Mouse (Mus musculus) mouse trophoblast stem cell (cell line): ENCODE results near the gene Ptdss2.

Experiments
- in situ Hi-C, 2 experiments: fragments of 300-500 bp; cut with MseI, MboI; formaldehyde crosslinking; loops; 2 replicates in 1 of 2; 3 replicates in 1 of 2; pipeline ENCODE4 v1.15.1; 2025

The Ptdss2 gene

DNA sequence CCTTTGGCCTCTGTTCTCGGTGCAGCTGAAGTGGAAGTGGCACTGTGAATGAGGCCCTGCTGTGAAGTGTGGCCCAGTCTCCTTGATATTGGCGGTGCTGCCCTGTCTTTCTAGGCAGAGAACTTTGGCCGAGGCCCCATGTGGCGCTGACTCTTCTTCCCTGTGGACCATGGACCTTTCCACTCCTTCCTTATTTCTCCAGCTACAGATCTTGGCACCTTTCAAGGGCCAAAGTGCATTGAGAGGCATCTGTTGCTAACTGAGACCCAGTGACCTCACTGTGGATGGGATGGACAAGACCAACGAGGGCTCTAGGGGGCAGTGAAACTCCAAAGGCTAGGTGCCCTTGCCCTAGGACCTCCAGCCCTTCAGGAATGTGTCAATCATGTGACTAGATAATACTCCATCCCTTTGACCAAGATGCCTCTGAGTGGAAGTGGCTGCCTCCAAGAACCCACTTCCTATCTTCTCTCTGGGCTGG is 1.1 kb upstream of the Ptdss2 start:
- in situ Hi-C loops: no loop called here

DNA sequence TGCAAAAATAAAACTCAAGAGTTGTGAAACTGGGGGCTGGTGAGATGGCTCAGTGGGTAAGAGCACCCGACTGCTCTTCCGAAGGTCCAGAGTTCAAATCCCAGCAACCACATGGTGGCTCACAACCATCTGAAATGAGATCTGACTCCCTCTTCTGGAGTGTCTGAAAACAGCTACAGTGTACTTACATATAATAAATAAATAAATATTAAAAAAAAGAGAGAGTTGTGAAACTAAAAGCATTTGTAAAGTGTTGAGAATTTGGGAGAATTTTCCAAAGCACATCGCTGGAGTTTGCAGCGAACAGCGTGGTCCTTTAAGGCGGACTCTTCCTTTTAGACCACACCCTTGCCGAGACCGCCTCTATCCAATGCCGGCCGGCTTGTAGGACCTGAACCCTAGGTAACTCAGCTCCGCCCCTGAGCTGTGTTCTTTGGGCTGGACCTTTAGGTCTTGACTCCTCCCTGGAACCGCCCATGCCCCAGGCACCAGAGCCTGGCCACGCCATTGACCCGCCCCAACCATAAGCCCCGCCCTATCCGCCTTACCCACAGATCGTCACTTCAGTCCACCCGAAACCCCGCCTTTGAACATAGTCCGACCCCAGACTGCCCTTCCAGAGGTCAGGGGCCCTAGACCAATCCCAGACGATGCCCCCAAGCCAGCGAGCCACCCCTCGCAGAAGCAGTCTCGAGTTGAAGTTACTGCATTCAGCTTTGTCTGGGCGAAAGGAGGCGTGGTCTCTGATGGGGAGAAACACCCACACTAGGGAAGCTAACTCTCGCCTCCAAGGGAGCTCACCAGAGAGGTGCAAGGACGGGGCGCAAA is 721 bp downstream of the Ptdss2 start:
- in situ Hi-C loops: no loop called here

DNA sequence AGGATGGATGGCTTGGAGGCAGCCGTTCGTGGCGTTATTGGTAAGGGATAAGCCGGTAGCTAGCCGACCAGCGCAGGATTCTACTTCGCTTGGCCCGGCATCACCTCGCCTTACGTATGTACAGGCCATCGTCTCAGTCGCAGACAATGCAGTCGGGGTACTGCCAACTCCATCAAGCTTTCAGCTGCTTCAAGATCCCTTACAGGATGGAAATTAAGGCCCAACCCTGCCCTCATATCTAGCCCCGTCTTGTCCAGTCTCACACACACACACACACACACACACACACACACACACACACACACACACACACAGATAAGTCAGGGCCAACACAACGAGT is 1.3 kb downstream of the Ptdss2 start:
- in situ Hi-C loops: no loop called here

DNA sequence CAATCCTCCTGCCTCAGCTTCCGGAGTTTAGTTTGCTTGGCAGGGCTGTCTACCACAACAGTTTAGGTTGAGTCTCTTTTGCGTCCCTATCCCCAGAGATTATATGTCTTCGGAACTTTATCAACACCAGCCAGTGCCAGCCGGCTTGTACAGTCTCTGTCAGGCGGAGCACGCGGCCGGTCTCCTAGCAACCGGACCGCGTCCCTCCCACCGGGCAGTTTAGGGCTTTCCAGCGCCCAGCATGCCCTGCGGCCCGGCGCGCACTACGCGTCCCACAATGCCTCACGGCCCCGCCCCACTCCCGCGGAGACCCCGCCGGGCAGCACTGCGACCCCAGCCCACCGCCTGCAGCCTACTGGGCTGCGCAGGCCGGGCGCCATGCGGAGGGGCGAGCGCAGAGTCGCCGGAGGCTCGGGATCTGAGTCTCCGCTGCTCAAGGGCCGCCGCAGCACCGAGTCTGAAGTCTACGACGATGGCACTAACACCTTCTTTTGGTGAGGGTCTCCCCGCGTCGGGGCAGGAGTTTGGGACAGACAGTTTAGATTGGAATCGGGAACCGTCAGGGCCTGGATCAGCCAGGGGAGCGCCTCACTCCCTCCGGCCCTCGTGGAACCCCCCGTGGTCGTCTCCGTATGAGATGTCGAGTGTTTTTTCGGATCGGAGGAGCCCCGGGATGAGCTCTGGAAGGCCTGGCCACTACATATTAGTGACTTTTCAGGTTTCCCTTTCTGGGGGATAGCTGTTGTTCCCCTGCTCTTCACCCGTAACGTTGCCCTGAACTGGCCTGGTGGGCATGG is 9.0 kb downstream of the Ptdss2 start:
- in situ Hi-C loops: no loop called here

DNA sequence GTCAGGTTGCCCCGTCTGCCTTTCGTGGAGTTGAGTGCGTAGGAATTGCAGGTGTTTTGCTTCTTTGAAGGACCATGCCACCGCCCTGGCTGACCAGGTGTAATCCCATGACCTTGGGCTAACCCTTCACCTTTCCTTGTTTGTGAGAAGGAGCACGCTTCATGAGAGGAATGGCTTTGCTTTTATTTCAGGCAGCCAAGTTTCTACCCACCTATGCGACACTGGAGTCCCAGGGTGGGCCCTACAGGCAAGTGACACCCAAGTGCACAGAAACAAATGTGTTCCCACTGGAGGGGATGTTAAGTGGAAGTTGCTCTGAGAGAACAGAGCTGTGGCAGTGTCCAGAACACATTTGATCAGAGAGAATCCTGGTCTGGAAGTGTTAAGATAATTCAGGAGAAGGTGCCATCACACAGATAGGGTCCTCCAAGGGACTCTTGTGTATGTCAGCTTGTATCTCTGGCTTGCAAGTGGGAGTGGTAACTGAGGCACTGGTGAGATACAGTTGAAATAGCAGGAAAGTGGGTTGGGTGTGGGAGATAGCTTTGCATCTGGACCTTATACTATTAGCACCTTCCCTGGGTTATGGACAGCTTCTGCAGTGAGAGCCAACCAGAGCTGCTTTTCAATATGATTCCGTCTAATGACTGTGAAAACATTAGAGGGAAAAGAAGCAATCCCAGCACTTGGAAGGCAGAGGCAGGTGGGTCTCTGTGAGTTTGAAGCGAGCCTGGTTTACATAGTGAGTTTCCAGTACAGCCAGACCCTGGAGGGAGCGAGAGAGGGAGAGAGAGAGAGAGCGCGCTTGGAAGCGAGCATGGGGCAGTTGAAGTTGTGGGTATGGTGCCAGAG is 9.9 kb downstream of the Ptdss2 start:
- in situ Hi-C loops: no loop called here

DNA sequence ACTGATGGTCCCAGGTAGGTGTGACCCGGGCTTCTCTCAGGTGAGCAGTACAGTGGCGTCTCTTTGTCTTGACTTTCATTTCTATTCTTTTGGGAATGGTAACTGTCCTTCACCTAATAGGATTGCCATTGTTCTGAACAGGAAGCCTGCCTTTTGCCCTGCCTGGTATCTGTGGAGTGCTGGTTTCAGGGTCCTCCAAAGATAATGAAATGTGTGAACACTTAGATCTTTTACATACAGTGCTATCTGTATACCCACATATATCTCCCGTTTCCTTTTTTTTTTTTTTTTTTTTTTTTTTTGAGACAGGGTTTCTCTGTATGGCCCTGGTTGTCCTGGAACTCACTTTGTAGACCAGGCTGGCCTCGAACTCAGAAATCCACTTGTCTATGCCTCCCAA is 19.1 kb downstream of the Ptdss2 start:
- in situ Hi-C loops: no loop called here

DNA sequence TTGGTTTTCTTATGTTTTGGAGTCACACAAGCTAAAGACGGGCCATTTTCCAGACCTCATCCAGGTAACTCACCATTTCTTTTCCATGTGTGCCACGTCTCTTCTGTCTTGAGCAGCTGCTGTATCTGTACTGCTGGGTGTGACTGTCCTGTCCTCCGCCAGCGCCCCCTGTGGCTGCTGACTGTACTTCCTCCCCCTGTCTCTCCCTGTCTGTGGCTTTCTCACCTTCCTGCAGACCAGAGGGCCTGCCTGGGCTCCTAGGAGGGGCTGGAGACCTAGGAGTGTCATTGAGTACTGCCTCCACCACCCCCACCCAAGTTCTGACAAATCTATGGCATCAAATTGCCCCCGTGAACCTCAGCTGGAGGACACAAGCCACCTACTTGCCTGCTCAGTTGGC is 20.9 kb downstream of the Ptdss2 start:
- in situ Hi-C loops: no loop called here

DNA sequence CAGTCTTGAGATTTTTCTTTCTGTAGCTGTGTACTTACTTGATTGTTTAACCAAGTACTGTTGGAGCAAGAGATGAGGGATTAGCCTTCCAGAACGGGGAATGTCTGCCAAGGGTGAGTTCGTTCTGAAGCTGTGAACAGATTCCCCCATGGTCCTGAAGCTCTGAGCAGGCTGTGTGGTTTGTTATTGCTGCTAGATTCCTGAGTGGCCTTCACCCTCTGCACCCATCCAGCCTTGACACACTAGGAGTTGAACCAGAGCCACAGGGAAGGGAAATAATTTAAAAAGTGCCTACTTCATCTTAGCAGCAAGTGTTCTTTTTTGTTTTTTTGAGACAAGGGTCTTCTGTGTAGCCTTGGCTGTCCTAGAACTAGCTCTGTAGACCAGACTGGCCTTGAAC is 21.7 kb downstream of the Ptdss2 start:
- in situ Hi-C loops: no loop called here

DNA sequence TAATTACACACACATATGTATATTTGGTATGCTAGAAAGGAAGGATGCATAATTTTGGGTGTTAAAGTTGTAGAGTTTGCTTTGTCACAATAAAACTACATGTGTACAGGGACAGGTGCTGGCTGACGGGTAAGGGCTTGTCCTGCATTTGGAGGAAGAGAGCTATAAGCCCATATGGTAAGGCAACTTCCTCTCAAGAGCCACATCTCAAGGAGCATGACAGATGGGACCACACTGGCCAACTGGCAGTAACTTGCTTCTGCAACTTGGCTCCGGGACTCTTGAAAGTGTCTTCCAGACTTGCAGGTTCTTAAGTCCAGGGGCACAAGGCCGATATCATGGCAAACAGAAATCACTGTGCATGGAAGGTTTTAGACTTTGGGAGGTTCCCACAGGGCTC is 22.5 kb downstream of the Ptdss2 start:
- in situ Hi-C loops: no loop called here

DNA sequence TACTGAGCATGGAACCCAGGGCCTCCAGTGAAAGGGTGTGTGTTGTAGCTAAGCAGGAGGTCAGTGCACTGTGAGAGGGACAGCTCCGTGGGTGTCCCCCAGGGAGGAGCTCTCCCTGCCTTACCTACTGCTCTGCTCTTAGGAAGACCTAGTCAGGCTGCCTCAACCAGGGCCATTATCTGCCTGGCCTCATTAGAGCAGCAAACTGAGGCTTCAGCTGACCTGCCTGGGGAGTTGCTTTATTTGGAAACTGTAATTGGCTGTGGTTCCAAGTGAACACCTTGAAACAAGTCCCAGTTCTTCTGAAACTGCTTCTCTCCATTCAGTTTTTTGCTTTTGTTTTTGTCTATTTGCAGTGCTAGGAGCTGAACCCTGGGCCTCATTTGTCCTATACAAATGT is 23.2 kb downstream of the Ptdss2 start:
- in situ Hi-C loops: no loop called here

DNA sequence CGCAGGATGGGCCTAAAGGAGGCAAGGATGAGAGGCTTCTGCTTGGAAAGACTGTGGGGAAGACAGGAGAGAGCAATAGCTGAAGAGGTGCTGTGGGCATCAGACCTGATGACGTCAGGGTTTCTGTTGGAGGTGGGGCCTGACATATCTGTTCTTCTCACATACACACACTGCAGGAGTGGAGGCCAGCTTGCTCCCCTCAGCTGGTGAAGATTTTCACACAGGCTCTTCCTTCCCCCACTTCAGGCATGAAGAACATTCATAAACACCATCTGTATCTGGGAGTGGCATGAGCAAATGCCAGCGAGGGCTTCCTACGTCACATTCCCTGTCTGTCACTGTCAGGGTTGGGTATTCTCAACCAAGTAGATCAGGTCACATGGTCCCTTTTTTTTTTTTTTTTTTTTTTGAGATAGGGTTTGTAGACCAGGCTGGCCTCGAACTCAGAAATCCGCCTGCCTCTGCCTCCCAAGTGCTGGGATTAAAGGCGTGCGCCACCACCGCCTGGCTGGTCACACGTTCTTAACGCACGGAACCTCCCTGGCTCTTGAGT is 23.9 kb downstream of the Ptdss2 start:
- in situ Hi-C loops: no loop called here

DNA sequence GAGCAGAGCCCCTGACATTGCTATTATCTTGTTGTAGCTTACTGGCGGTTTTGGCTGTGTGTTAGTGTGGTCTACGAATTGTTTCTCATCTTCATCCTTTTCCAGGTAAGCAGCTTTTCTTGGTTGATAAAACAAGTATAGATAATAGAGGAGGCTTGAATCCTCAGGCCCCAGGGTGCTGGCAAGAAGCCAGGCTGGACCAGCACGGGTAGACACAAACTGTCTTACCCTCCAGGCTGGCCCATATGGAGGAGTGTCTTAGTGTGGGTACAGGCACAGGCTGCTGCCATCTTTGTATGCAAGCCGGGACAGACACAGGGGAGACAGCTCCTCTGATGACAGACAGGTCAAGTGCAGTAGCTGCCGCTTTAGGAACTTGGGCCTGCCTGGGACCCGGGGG is 24.9 kb downstream of the Ptdss2 start:
- in situ Hi-C loops: no loop called here

DNA sequence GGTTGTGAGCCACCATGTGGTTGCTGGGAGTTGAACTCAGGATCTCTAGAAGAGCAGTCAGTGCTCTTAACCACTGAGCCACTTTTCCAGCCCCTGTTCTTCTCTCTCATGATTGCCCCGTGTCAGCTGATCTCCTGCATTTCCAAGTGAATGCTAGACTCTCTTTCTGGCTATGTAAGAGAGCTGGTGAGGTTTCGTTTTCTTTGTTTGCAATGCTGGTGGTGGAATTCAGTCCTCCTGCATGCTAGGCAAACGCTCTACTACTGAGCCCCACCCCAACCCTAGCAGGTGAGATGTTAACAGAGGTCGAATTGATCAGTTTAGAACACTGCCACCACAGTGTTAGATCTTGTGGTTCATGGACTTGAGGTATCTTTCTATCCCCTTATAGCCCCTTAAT is 26.5 kb downstream of the Ptdss2 start:
- in situ Hi-C loops: no loop called here

DNA sequence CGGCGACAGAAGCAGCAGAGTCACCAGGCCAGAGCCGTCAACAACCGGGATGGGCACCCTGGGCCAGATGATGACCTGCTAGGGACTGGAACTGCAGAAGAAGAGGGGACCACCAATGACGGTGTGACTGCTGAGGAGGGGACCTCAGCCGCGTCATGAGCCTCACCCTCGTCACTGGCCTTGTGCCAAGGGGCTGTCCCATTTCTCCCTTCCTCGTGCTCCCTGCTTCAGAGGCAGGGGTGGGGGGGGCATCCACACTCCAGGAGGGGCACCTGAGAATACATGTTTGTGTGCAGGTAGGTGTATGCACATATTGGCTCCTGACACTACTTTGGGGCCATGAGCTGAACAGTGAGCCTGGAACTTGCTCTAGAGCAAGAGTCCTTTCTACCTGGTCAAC is 33.2 kb downstream of the Ptdss2 start:
- in situ Hi-C loops: no loop called here

DNA sequence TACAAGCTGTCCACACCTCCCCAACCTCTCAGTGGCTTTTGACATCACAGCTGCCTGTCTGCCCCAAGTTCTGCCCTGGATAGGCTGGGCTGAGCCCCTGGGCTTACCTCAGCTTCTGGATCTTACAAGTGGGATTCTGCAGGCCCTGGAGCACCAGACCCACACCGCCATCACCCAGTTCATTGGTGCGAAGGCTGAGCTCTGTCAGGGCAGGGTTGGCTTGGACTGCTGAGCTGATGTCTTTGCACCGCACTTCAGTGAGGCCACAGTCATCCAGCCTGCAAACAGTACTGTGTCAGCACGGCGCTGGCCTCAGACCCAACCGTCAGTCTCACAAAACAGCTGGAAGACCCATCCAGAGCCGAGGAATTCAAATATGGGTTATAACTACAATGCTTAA is 42.2 kb downstream of the Ptdss2 start:
- in situ Hi-C loops: no loop called here

DNA sequence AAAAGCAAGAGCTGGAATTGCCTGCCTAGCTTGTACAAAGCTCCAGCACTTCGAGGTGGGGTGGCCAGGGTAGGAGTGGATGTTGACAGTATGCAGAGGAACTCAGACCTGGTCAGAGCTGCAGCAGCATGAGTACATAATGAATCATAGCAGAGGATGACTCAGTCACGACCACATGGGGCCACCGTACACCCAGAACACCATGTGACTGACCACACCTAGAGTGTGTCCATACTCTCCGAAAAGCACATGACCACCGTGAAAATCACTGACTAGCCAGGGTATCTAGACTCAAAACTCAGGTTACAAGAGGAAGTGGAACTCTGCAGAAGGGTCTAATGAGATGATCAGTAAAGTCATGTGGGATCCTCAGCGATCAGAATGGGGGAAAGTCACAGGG is 42.7 kb downstream of the Ptdss2 start:
- in situ Hi-C loops: no loop called here

DNA sequence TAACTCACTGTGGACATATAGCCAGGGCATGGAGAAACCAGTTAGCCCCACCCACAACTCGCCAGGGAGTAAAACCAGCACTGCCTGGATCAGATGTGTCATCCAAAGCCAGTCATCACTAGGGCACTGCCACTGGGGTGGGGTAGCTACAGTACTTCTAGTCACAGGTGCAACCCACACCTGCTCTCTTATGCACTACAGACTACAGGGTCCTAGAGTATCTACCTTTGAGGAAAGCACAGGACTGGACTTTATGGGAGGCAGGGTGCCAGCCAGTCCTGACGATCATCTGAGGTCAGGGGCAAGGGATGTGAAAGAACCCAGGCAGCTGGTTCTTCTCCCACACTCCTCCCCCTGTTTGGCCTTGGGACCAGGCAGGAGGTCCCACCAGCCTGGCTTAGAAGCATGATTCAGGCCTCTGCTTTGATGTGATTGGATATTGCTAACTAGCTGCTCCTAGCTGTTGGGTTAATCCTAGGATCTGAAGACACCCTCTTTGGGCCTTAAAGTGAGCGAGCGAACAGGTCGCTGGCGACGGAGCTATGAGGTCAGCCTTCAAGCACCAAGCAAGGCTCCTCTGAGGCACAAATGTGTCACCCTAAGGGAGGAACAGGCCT is 45.8 kb downstream of the Ptdss2 start:
- in situ Hi-C loops: no loop called here

DNA sequence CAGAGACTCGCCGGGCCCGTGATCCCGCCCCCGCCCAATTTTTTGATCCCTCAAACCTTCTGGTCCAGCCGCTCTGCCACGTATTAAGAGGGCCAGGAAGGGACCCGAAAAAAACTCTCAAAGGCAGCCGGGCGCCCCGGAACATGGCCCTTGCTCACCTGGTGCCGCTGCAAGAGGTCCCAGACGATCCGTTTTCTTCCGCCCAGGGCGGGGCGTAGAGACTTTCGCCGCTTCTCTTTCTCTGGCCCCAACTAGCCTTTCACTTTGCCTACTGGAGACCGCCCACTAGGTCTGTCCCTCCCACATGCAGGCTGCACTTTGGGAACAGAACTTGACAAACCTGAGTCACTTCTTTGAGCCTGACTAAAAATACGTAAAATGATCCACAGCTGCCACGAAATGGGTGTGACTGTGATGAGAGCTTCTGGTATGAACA is 46.4 kb downstream of the Ptdss2 start:
- in situ Hi-C loops: no loop called here

DNA sequence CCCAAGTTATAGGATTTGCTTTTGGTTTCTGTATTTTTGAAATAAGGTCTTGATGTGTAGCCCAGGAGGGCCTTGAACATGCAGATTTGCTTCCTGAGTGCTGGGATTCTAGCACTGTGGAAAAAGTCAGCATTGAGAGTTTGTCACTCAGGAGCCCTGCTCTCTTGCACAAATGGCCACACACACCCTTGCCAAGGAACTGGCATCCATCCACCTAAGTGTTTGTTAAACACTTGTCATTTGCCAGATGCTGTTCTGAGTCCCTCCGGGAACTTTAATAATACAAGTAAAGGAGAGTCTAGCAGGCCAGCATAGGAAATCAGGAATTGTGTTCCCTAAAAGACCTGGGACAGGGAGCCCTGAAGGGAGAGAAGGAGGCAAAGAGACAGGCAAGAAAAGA is 47.1 kb downstream of the Ptdss2 start:
- in situ Hi-C loops: no loop called here

DNA sequence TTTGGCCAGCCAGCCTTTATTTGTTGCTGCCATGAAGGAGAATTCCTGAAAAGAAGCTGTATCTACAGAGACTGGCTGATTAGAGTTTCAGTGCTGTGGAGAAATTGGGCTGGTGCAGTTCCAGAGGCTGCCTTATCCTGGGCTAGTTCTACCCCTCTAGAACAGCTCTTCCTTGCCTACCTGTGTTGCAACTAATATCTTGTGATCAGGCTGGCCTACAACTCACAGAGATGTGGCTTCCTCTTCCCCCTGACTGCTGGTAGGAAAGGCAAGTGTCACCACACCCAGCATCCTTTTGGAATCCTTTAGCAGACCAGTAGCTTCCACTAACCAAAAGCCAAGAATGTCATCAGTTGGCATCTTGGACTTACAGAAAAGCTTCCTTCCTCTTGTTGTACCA is 47.7 kb downstream of the Ptdss2 start:
- in situ Hi-C loops: no loop called here
